Mouse (Mus musculus) intestine, postnatal 0 days (tissue): ENCODE measurements around the gene Slc16a5. TPM values are rescaled to one million over a fixed set of nuclear protein-coding genes. Genes with fewer than 3 reads are reported as not detected.

ENCODE experiments used
- ATAC-seq: fragments of 200-750 bp; cut with Nextera tagmentation; 2 replicates; pipeline ENCODE4 v1.8.0; 2017; ENCODE audit warnings: mild to moderate bottlenecking, moderate TSS enrichment, moderate library complexity
- H3K27ac ChIP-seq: fragments of 300-500 bp; sonication (generic); 2 replicates; pipeline ENCODE4 v1.5.1; 2014; ENCODE audit warnings: mild to moderate bottlenecking, low read depth, low read length, moderate library complexity
- H3K27me3 ChIP-seq: fragments of 300-500 bp; sonication (generic); replicated peaks from 2 replicates; pipeline ENCODE4 v1.6.1; 2014; ENCODE audit warnings: low read length, mixed read lengths; ENCODE audit not compliant: control insufficient read depth, insufficient read depth
- H3K36me3 ChIP-seq: fragments of 300-500 bp; sonication (generic); 2 replicates; pipeline ENCODE4 v1.6.1; 2014; ENCODE audit warnings: mild to moderate bottlenecking, moderate library complexity; ENCODE audit not compliant: control insufficient read depth, insufficient read depth
- H3K4me1 ChIP-seq: fragments of 300-500 bp; sonication (generic); replicated peaks from 2 replicates; pipeline ENCODE4 v1.6.1; 2014; ENCODE audit warnings: antibody characterized with exemption, low read length, mixed read lengths; ENCODE audit not compliant: control insufficient read depth, insufficient read depth
- H3K4me2 ChIP-seq: fragments of 300-500 bp; sonication (generic); replicated peaks from 2 replicates; pipeline ENCODE4 v1.6.1; 2014; ENCODE audit warnings: low read depth, mild to moderate bottlenecking, moderate library complexity
- H3K4me3 ChIP-seq: fragments of 300-500 bp; sonication (generic); 2 replicates; pipeline ENCODE4 v1.5.1; 2014; ENCODE audit warnings: low read depth, low read length
- H3K9ac ChIP-seq: fragments of 300-500 bp; sonication (generic); 2 replicates; pipeline ENCODE4 v1.6.1; 2014; ENCODE audit warnings: mild to moderate bottlenecking, low read depth, low read length
- H3K9me3 ChIP-seq: fragments of 300-500 bp; sonication (generic); 2 replicates; pipeline ENCODE4 v1.6.1; 2016; ENCODE audit warnings: mixed run types; ENCODE audit not compliant: control insufficient read depth
- CTCF ChIP-seq: sonication (generic); IDR thresholded peaks from 2 replicates; pipeline ENCODE4 v1.5.1; 2016; ENCODE audit warnings: low read depth, mild to moderate bottlenecking, control low read depth, antibody characterized with exemption, moderate library complexity
- WGBS: fragments of 180-500 bp; shearing (Covaris S2); extraction: QIAGEN DNeasy Blood & Tissue Kit; methylation state at CpG from one replicate; pipeline ENCODE4 v1.1.7; 2014; 5-methylcytosine and 5-hydroxymethylcytosine counted together
- polyA plus RNA-seq: library from polyadenylated mRNA; unstranded; fragments of >200 nt; fragmentation: Nextera tagmentation; extraction: Ambion mirVana; gene quantifications from 2 replicates; pipeline ENCODE4 v1.2.1, GENCODE M21; 2015

Gene Slc16a5
- polyA plus RNA-seq, 1 experiment from 2014 or later, result 3.0 TPM

DNA sequence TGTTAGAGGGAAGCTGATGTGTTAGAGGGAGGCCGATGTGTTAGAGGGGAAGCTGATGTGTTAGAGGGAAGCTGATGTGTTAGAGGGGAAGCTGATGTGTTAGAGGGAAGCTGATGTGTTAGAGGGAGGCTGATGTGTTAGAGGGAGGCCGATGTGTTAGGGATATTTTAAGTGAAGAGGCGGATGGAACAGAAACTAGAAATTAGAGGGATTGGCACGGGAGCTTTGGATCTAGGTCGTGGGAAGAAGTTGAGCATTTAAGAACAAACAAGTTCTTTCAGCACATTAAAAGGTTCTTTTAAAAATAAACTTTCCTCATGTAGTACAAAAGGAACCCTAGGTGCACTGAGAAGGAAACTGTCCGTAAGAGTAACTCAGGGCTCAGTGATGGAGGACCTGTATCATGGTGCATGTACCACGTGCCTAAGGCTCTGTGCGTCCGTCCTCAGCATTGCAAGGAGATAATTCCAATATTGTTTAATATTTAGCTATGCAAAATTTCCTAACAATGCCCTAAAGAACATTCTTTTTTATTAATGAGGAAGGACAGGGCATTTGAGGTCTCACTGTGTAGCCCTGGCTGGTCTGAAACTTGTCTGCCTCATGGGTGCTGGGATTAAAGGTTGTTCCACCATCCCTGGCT is 16.1 kb downstream of the Slc16a5 start:
- Histone ChIP-seq H3K27me3 (no peaks in the 10 kb centered on the region), H3K9ac (no peak overlapping the region), H3K4me3 (no peak overlapping the region), H3K36me3 (peaks cover 11% of the 10 kb centered on the region; the same call in 1 of the 2 replicates), H3K9me3 (no peaks in the 10 kb centered on the region), H3K27ac (no peak overlapping the region), H3K4me1 (0 out of 2 replicates have a peak, but pooled peaks cover 6% of the 10 kb centered on the region), H3K4me2 (no peak overlapping the region)
- WGBS, result 80% methylated on average over 9 of the region's 9 CpGs
- no peak for ATAC-seq
- TF ChIP-seq CTCF, result no peak

DNA sequence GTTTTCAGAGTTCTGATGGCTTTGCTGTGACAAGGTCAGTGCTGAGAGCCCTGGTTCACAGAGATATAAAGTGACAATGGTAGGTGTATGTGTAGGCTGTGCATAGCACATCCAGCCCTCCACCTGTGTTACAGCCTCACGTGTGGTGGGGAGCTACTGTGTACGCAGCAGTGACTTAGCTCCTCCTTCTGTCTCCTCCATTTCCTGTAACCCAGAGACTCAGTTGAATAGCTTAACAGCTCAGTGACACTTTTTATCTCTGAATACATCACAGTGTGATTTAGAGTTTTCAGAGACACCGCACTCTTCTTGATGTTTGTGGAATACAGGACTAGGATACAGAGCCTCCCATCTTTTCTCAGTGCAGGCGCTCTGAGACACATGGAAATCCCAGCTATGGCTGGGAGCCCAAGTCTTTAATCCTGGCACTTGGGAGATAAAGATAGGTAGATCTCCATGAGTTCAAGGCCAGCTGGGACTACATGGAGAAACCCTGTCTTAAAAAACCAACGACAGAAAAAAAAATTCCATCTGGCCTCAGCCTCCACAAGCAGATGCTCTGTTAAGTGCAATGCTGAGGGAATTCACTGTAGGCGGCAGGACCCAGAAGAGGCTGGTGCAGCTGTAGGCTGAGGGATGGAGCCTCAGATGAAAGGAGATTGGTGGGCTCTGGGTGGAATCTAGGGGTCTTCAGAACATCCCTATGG is 19.4 kb downstream of the Slc16a5 start:
- H3K9ac ChIP-seq, result no peak overlapping the region
- ATAC-seq, result no peak
- no peak overlapping the region for H3K27ac ChIP-seq
- H3K4me2 ChIP-seq, result no peak overlapping the region
- no peaks in the 10 kb centered on the region for H3K27me3 ChIP-seq
- WGBS, result 74% methylated on average over 6 of the region's 6 CpGs
- H3K9me3 ChIP-seq, result no peaks in the 10 kb centered on the region
- H3K4me3 ChIP-seq, result no peak overlapping the region
- no peak for TF ChIP-seq CTCF
- H3K4me1 ChIP-seq, result no peaks in the 10 kb centered on the region
- peaks cover 15% of the 10 kb centered on the region; the same call in 1 of the 2 replicates for H3K36me3 ChIP-seq

DNA sequence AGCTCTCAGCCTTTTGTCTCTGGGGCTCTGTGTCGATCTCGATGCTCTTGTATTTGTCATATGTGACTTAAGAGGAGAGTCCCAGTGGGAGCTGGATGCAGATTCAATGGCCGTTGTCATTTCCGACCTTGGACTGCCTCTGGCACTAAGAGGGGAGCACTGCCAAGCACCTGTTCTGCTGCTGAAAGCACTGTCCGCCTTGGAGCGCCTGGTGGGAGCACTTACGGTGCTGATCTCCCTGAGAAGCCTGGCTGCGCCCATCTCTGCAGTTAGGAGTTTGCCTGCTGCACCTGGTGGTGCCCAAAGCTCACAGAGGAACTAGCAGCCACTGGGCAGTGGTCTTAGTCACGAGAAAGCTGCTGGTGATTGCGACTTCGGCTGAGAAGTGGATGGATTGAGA is 21.0 kb downstream of the Slc16a5 start:
- H3K4me3 ChIP-seq, result no peak overlapping the region
- TF ChIP-seq CTCF, result no peak
- no peaks in the 10 kb centered on the region for H3K27me3 ChIP-seq
- no peak for ATAC-seq
- no peak overlapping the region for H3K27ac ChIP-seq
- no peak overlapping the region for H3K4me2 ChIP-seq
- no peak overlapping the region for H3K9ac ChIP-seq
- 76% methylated on average over 11 of the region's 11 CpGs for WGBS
- peaks cover 16% of the 10 kb centered on the region; the same call in 1 of the 2 replicates for H3K36me3 ChIP-seq
- H3K4me1 ChIP-seq, result no peaks in the 10 kb centered on the region
- no peaks in the 10 kb centered on the region for H3K9me3 ChIP-seq

DNA sequence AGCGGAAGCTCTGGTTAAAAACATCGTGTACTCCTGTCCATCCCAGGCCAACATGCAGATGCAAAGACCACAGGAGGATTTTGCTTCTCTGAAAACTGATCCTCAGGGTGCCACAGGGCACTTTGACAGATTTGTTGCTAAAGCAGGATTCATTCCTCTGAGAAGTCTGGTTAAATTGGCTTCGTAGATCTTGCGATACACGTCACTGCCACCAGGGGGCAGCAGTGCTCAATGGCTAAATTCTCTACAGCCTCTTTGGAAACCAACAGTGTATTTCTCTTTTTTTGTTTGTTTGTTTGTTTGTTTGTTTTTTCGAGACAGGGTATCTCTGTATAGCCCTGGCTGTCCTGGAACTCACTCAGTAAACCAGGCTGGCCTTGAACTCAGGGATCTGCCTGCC is 21.5 kb downstream of the Slc16a5 start:
- 19% methylated on average over 6 of the region's 6 CpGs for WGBS
- Histone ChIP-seq H3K9me3 (no peaks in the 10 kb centered on the region), H3K9ac (no peak overlapping the region), H3K27ac (no peak overlapping the region), H3K4me2 (no peak overlapping the region), H3K36me3 (peaks cover 20% of the 10 kb centered on the region; the same call in 1 of the 2 replicates), H3K4me3 (no peak overlapping the region), H3K27me3 (no peaks in the 10 kb centered on the region), H3K4me1 (no peaks in the 10 kb centered on the region)
- no peak for ATAC-seq
- peak; percentile 95 for TF ChIP-seq CTCF

DNA sequence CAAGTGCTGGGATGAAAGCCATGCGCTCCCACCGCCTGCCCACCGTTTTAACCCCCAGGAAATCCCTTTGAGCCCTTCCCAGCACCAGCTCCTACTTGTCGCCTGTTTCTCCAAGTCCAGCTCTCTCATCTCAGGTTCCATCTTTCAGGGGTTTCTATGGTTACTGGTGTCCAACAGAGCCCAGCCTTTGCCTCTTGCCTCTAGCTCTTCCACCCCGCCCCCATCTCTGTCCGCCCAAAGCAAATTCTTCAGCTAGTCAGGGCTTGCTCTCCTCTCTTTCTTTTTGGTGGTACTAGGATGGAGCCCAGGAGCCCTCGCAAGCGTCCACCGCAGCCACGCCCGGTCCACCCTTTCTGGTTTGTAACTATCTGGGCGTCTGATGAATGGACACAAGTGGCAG is 22.9 kb downstream of the Slc16a5 start:
- H3K4me2 ChIP-seq, result no peak overlapping the region
- TF ChIP-seq CTCF, result no peak
- H3K36me3 ChIP-seq, result peaks cover 26% of the 10 kb centered on the region; the same call in 1 of the 2 replicates
- H3K9me3 ChIP-seq, result no peaks in the 10 kb centered on the region
- no peak overlapping the region for H3K4me3 ChIP-seq
- H3K27me3 ChIP-seq, result no peaks in the 10 kb centered on the region
- no peaks in the 10 kb centered on the region for H3K4me1 ChIP-seq
- H3K9ac ChIP-seq, result no peak overlapping the region
- no peak for ATAC-seq
- H3K27ac ChIP-seq, result no peak overlapping the region
- 82% methylated on average over 12 of the region's 12 CpGs for WGBS

DNA sequence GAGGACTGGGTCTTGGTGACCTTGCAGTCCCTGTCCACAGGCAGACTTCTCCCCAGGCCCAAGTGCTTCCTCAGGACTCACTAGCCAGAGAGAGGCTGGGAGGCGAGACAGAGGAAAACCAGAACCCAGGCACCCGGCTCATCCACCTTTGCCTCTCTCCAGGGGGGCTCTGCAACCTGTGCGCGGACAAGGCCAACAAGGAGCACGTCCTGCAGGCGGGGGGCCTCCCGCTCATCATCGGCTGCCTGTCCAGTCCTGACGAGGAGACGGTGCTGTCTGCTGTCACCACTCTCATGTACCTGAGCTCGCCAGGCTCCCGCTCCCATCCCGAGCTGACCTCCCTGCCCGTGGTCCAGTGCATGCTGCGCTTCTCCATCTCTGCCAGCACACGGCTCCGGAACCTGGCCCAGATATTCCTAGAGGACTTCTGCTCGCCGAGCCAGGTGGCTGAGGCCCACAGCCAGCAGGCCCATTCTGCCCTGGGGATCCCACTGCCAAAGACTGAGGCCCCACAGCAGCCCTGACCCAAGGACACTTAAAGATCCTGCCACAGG is 26.4 kb downstream of the Slc16a5 start:
- Histone ChIP-seq H3K9me3 (no peaks in the 10 kb centered on the region), H3K36me3 (peaks cover 23% of the 10 kb centered on the region; the same call in 1 of the 2 replicates), H3K27me3 (no peaks in the 10 kb centered on the region), H3K27ac (no peak overlapping the region), H3K9ac (no peak overlapping the region), H3K4me3 (no peak overlapping the region), H3K4me1 (no peaks in the 10 kb centered on the region; the same call in 1 of the 2 replicates), H3K4me2 (no peak overlapping the region)
- no peak for ATAC-seq
- TF ChIP-seq CTCF, result no peak
- 86% methylated on average over 19 of the region's 19 CpGs for WGBS
